Mouse (Mus musculus): Measurements from ENCODE around the gene Gm37240. TPM values are rescaled to one million over a fixed set of nuclear protein-coding genes. Genes with fewer than 3 reads are reported as not detected.
A peak's percentile ranks its signal among the peaks of the same experiment; 100 is the strongest.
"Not testable (repeated sequence)": the region's sequence is repeated elsewhere in the genome, so short reads cannot be mapped to it uniquely, and the experiment has no call there.

Gm37240 gene
- total and polyA plus RNA-seq, 3 experiments: not detected

DNA sequence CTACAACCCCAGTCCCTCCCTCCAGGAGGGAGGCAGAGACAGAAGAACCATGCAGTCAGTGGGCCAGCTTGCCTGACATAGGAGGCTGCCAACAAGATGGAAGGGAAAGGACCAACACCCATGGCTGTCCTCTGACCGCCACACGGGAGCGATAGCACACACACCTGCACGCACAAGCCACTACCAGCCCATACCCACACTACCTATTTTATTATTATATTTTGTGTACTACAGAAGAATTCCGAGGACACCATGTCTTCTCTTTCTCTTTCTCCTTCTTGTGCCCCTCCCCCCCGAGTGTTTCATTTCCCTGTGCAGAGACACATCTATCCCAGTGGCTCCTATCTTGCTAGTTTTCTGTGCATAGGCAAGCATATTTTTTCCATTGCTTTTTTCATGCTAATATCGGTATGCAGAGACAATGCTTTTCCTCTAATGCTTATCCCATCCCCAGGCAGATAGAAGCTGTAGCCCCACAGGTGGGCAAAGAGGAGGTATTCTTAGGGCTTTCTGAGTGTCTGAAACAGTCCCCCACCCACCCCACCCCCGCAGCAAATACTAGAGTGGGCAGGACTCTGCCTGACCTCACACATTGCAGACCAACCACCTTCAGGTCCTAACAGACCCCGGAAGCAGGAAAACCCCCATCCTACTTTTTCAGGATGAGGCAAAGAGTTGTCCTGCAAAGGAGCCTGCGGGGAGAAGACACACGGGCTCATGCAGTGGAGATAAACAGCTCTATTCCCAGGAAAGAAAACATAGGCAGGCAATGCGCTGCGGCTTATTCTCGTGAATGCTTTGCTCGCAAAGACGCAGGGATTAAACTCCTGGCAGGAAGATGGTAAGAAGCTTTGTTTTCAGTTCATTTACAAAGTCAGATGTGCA lies 1232.2 kb downstream of the Gm37240 start:
- peaks cover 44% of the 10 kb centered on the region for H3K4me1 ChIP-seq (ENCODE audit: insufficient read depth, low read depth, low read length)
- H3K9me3 ChIP-seq (replicated peaks): peaks cover 12% of the 10 kb centered on the region
- DNase-seq (ENCODE audit: low spot score) (no peak), ATAC-seq (ENCODE audit: extremely low read depth, insufficient number of reproducible peaks, low FRiP score, poor library complexity, severe bottlenecking) (no peak)
- no peaks in the 10 kb centered on the region for H3K36me3 ChIP-seq (replicated peaks)
- H3K27me3 ChIP-seq (ENCODE audit: insufficient read depth, low read length): peaks cover 7% of the 10 kb centered on the region; the same call in 1 of the 2 replicates
- no peak overlapping the region; the same call in 1 of the 2 replicates for H3K4me3 ChIP-seq (ENCODE audit: low read depth, low read length)
- TF ChIP-seq POLR2AphosphoS5 (IDR thresholded peaks at IDR 0.05; ENCODE audit: insufficient replicate concordance, low read depth, low read length) (no peak), GATA1 (IDR thresholded peaks at IDR 0.05; ENCODE audit: borderline replicate concordance, low read length) (no peak), CTCF (IDR thresholded peaks at IDR 0.05; ENCODE audit: low read depth, low read length) (no peak), TAL1 (conservative IDR thresholded peaks at IDR 0.05; ENCODE audit: low read depth, low read length) (no peak), GATA2 (IDR thresholded peaks at IDR 0.05; ENCODE audit: borderline replicate concordance, low read depth, low read length) (no peak)

DNA sequence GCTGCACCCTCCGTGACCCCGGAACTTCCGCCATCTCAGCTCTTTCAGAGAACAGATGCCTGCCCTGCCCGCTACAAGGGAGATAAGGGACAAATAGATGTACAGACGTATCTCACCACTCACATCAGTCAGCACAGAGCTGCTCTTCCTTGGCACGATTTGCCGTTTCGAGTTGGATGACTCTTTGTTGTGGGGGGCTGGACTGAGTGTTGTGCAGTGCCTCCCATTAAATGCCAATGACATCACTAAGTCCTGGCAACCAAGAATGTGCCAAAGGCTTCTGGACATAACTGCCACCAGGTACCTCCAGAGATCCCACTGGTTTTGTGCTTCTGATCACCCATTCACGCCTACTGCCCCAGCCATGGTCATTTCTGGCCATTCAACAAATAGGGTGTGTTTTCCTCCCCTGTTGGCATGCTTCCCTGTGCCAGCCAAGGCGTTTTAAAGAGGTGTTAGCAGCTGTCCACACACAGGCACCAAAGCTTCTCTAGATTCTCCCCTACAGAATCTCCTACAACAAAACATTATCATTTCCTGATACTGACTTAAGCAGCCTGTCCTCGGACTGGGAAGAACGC lies 1233.0 kb downstream of the Gm37240 start:
- DNase-seq (ENCODE audit: low spot score) (peak; percentile 79), ATAC-seq (ENCODE audit: extremely low read depth, insufficient number of reproducible peaks, low FRiP score, poor library complexity, severe bottlenecking) (peak; percentile 95)
- H3K36me3 ChIP-seq (replicated peaks): no peaks in the 10 kb centered on the region
- H3K4me1 ChIP-seq (ENCODE audit: insufficient read depth, low read depth, low read length): peaks cover 44% of the 10 kb centered on the region
- H3K27me3 ChIP-seq (ENCODE audit: insufficient read depth, low read length): peaks cover 3% of the 10 kb centered on the region; the same call in 1 of the 2 replicates
- peak overlapping the region; percentile 64; the same call in 1 of the 2 replicates for H3K4me3 ChIP-seq (ENCODE audit: low read depth, low read length)
- TF ChIP-seq TAL1 (conservative IDR thresholded peaks at IDR 0.05; ENCODE audit: low read depth, low read length): peak; percentile 70
- TF ChIP-seq GATA2 (IDR thresholded peaks at IDR 0.05; ENCODE audit: borderline replicate concordance, low read depth, low read length): no peak
- H3K9me3 ChIP-seq (replicated peaks): peaks cover 13% of the 10 kb centered on the region

DNA sequence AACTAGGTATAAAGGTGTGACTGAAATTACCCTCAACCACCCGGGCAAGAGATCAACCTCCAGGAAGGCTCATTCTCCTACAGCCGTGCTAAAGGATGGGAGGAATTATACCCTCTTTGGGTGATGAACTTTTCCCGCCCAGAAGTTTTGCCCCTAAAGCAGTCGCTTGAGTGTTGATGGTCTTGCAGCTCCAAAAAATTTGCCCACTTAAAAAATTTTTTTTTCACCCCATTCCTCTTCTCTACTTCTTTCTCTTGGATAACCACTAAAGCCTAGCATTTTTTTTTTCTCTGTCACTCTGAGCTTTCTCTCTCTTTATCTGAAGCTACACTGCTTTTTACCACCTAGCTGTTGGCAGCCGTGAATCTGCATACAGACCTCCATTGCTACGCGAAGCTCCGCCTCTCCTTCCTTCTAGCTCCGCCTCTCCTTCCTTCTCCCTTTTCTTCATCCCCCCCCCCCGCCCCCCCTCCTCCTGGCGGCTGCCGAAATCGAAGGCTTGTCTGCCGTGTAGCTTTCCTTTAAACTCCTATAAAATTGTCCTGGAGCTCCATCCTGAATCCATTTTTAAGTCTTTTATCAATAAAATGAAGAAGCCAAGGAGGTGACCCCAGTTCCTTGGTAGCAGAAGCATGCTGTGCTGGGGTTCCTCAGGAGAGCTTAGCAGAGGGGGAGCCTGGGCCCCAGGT lies 1233.6 kb downstream of the Gm37240 start:
- peak; percentile 19 for DNase-seq (ENCODE audit: low spot score)
- ATAC-seq (ENCODE audit: extremely low read depth, insufficient number of reproducible peaks, low FRiP score, poor library complexity, severe bottlenecking): no peak
- peak overlapping the region; percentile 64; the same call in 1 of the 2 replicates for H3K4me3 ChIP-seq (ENCODE audit: low read depth, low read length)

DNA sequence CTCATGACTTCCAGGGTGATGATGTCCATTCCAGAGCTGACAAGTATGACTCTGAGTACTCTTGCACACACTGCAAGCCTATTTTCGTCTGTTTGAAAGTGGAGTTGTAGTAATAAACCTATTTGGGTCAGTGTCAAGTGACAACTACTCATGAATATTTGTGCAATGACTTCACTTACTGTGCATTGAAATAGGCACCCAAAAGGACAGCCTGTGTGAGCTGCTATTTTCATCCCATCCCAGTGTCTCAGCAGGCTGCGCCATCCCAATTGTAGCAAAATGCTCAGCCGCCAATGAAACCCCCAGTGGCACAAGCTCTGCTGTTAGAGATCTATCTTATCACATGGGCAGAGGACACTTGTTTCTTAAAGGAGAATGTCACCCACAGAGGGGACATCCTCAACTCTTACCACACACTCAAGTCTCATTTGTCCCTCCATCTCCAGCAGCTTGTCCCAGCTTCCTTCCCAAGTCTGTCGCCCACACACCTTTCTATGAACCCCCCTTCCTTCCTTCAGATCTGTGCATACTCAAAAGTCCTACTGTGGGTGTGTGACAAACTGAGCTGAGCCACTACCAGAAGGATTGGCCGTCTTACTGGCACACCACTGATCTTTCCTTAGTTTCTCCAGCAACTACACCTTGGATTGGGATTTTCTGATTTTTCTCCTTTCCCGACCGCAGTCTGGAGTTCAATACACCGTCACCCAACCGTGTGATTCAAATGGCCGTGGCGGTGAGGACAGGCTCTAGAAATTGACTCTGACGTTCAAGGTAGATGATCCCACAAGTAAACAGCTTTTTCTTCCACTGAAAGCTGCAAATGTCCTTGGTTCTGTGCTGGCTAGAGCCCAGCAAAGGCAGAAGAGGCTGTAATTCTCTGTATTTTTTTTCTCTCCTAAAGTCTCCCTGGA lies 1234.4 kb downstream of the Gm37240 start:
- Histone ChIP-seq H3K27me3 (ENCODE audit: insufficient read depth, low read length) (peaks cover 3% of the 10 kb centered on the region; the same call in 1 of the 2 replicates), H3K4me3 (ENCODE audit: low read depth, low read length) (no peak overlapping the region; the same call in 1 of the 2 replicates), H3K9me3 (replicated peaks) (peaks cover 5% of the 10 kb centered on the region), H3K36me3 (replicated peaks) (no peaks in the 10 kb centered on the region), H3K4me1 (ENCODE audit: insufficient read depth, low read depth, low read length) (peaks cover 44% of the 10 kb centered on the region)
- DNase-seq (ENCODE audit: low spot score): no peak
- TF ChIP-seq GATA2 (IDR thresholded peaks at IDR 0.05; ENCODE audit: borderline replicate concordance, low read depth, low read length) (no peak), TAL1 (conservative IDR thresholded peaks at IDR 0.05; ENCODE audit: low read depth, low read length) (no peak), POLR2AphosphoS5 (IDR thresholded peaks at IDR 0.05; ENCODE audit: insufficient replicate concordance, low read depth, low read length) (no peak), GATA1 (IDR thresholded peaks at IDR 0.05; ENCODE audit: borderline replicate concordance, low read length) (no peak), CTCF (IDR thresholded peaks at IDR 0.05; ENCODE audit: low read depth, low read length) (no peak)
- no peak for ATAC-seq (ENCODE audit: extremely low read depth, insufficient number of reproducible peaks, low FRiP score, poor library complexity, severe bottlenecking)

More for the DNA sequence above, 1233.6 kb downstream of the Gm37240 start:
- peaks cover 10% of the 10 kb centered on the region for H3K9me3 ChIP-seq (replicated peaks)
- H3K27me3 ChIP-seq (ENCODE audit: insufficient read depth, low read length): peaks cover 3% of the 10 kb centered on the region; the same call in 1 of the 2 replicates
- peaks cover 44% of the 10 kb centered on the region for H3K4me1 ChIP-seq (ENCODE audit: insufficient read depth, low read depth, low read length)
- H3K36me3 ChIP-seq (replicated peaks): no peaks in the 10 kb centered on the region
- TF ChIP-seq CTCF (IDR thresholded peaks at IDR 0.05; ENCODE audit: low read depth, low read length) (no peak), GATA1 (IDR thresholded peaks at IDR 0.05; ENCODE audit: borderline replicate concordance, low read length) (no peak), POLR2AphosphoS5 (IDR thresholded peaks at IDR 0.05; ENCODE audit: insufficient replicate concordance, low read depth, low read length) (no peak), GATA2 (IDR thresholded peaks at IDR 0.05; ENCODE audit: borderline replicate concordance, low read depth, low read length) (no peak), TAL1 (conservative IDR thresholded peaks at IDR 0.05; ENCODE audit: low read depth, low read length) (no peak)

GRCm38 (mm10) chr3:84649578-84650327 lies 1237.6 kb downstream of the Gm37240 start:
- DNase-seq (ENCODE audit: low spot score) (no peak), ATAC-seq (ENCODE audit: extremely low read depth, insufficient number of reproducible peaks, low FRiP score, poor library complexity, severe bottlenecking) (no peak)
- Histone ChIP-seq H3K4me3 (ENCODE audit: low read depth, low read length) (no peak overlapping the region), H3K27me3 (ENCODE audit: insufficient read depth, low read length) (peaks cover 16% of the 10 kb centered on the region), H3K36me3 (replicated peaks) (no peaks in the 10 kb centered on the region), H3K9me3 (replicated peaks) (peaks cover 5% of the 10 kb centered on the region), H3K4me1 (ENCODE audit: insufficient read depth, low read depth, low read length) (peaks cover 34% of the 10 kb centered on the region)
- TF ChIP-seq CTCF (IDR thresholded peaks at IDR 0.05; ENCODE audit: low read depth, low read length) (no peak), TAL1 (conservative IDR thresholded peaks at IDR 0.05; ENCODE audit: low read depth, low read length) (no peak), GATA1 (IDR thresholded peaks at IDR 0.05; ENCODE audit: borderline replicate concordance, low read length) (no peak), POLR2AphosphoS5 (IDR thresholded peaks at IDR 0.05; ENCODE audit: insufficient replicate concordance, low read depth, low read length) (no peak)

- not testable (repeated sequence) for H3K36me3 ChIP-seq (replicated peaks); DNase-seq (ENCODE audit: low spot score); H3K4me3 ChIP-seq (ENCODE audit: low read depth, low read length); H3K9me3 ChIP-seq (replicated peaks); ATAC-seq (ENCODE audit: extremely low read depth, insufficient number of reproducible peaks, low FRiP score, poor library complexity, severe bottlenecking)
- Histone ChIP-seq H3K4me1 (ENCODE audit: insufficient read depth, low read depth, low read length) (peaks cover 21% of the 10 kb centered on the region), H3K27me3 (ENCODE audit: insufficient read depth, low read length) (peaks cover 17% of the 10 kb centered on the region)
Observed at GRCm38 (mm10) chr3:84648069-84648468, 1239.2 kb downstream of the Gm37240 start.
